Mouse (Mus musculus): ENCODE results near the gene Hoxd1.

GRCm38 (mm10) chr2:74749337-74750121, 13.3 kb upstream of the Hoxd1 start:
- TF ChIP-seq POLR2A (IDR thresholded peaks at IDR 0.05; ENCODE audit: control insufficient read depth, extremely low read depth, insufficient read depth, low read length, poor library complexity) (no peak), CTCF (IDR thresholded peaks at IDR 0.05; ENCODE audit: borderline replicate concordance, control insufficient read depth, extremely low read depth, insufficient read depth, low read length, poor library complexity) (no peak)

Measured in thymus, adult 2 months (tissue).